Mouse (Mus musculus) liver, postnatal 0 days (tissue): ENCODE data around the gene Prss46. TPM values are rescaled to one million over a fixed set of nuclear protein-coding genes. Genes with fewer than 3 reads are reported as not detected.

Experiments used
- ATAC-seq: fragments of 200-750 bp; cut with Nextera tagmentation; 2 replicates; pipeline ENCODE4 v1.8.0; 2017; ENCODE audit warnings: mild to moderate bottlenecking, moderate library complexity
- DNase-seq: peaks from one replicate; pipeline ENCODE4 v3.0.0-alpha.2; 2016
- H3K27ac ChIP-seq: fragments of 300-500 bp; sonication (generic); 2 replicates; pipeline ENCODE4 v1.5.1; 2014; ENCODE audit warnings: antibody characterized with exemption, moderate library complexity, mild to moderate bottlenecking, low read depth
- H3K27me3 ChIP-seq: fragments of 300-500 bp; sonication (generic); 2 replicates; pipeline ENCODE4 v1.6.1; 2014; ENCODE audit warnings: low read length, control low read depth, mixed read lengths; ENCODE audit not compliant: insufficient read depth
- H3K36me3 ChIP-seq: fragments of 300-500 bp; sonication (generic); replicated peaks from 2 replicates; pipeline ENCODE4 v1.6.1; 2014; ENCODE audit warnings: mild to moderate bottlenecking, control low read depth, low read length, moderate library complexity, mixed read lengths; ENCODE audit not compliant: insufficient read depth
- H3K4me1 ChIP-seq: fragments of 300-500 bp; sonication (generic); 2 replicates; pipeline ENCODE4 v1.6.1; 2014; ENCODE audit warnings: antibody characterized with exemption, mild to moderate bottlenecking, control low read depth; ENCODE audit not compliant: insufficient read depth
- H3K4me2 ChIP-seq: fragments of 300-500 bp; sonication (generic); 2 replicates; pipeline ENCODE4 v1.6.1; 2014; ENCODE audit warnings: low read depth, mild to moderate bottlenecking, low read length, moderate library complexity, mixed read lengths
- H3K4me3 ChIP-seq: fragments of 300-500 bp; sonication (generic); 2 replicates; pipeline ENCODE4 v1.5.1; 2014; ENCODE audit warnings: low read depth, low read length
- H3K9ac ChIP-seq: fragments of 300-500 bp; sonication (generic); replicated peaks from 2 replicates; pipeline ENCODE4 v1.6.1; 2014; ENCODE audit warnings: mild to moderate bottlenecking, moderate library complexity
- H3K9me3 ChIP-seq: fragments of 300-500 bp; sonication (generic); 2 replicates; pipeline ENCODE4 v1.6.1; 2016; ENCODE audit warnings: mild to moderate bottlenecking, control low read depth, low read length, mixed read lengths
- CTCF ChIP-seq: sonication (generic); IDR thresholded peaks from 2 replicates; pipeline ENCODE4 v1.5.1; 2016; ENCODE audit warnings: antibody characterized with exemption, low read depth
- EP300 ChIP-seq: IDR thresholded peaks from 2 replicates; pipeline ENCODE4 v1.6.1; 2016; ENCODE audit warnings: antibody characterized with exemption, low read depth, mild to moderate bottlenecking
- WGBS: fragments of 180-500 bp; shearing (Covaris S2); extraction: QIAGEN DNeasy Blood & Tissue Kit; methylation state at CpG from one replicate; pipeline ENCODE4 v1.1.7; 2014; ENCODE audit not compliant: insufficient replicate concordance; 5-methylcytosine and 5-hydroxymethylcytosine counted together
- polyA plus RNA-seq: library from polyadenylated mRNA; unstranded; fragments of >200 nt; fragmentation: Nextera tagmentation; extraction: Ambion mirVana; gene quantifications from 2 replicates; pipeline ENCODE4 v1.2.1, GENCODE M21; 2015

The Prss46 gene
- polyA plus RNA-seq, 1 experiment from 2014 or later, result not detected

- Histone ChIP-seq H3K4me1 (peaks cover 28% of the 10 kb centered on the region), H3K4me2 (no peak overlapping the region), H3K27ac (no peak overlapping the region), H3K9ac (no peak overlapping the region), H3K36me3 (peaks cover 6% of the 10 kb centered on the region), H3K9me3 (no peaks in the 10 kb centered on the region), H3K27me3 (no peaks in the 10 kb centered on the region), H3K4me3 (no peak overlapping the region)
- WGBS, result 85% methylated on average over 14 of the region's 14 CpGs
- ATAC-seq, result no peak
- TF ChIP-seq CTCF, result no peak
- no peak for TF ChIP-seq EP300
- DNase-seq, result no peak
Observed at GRCm38 (mm10) chr9:110888935-110889334, 44.6 kb downstream of the Prss46 start.

DNA sequence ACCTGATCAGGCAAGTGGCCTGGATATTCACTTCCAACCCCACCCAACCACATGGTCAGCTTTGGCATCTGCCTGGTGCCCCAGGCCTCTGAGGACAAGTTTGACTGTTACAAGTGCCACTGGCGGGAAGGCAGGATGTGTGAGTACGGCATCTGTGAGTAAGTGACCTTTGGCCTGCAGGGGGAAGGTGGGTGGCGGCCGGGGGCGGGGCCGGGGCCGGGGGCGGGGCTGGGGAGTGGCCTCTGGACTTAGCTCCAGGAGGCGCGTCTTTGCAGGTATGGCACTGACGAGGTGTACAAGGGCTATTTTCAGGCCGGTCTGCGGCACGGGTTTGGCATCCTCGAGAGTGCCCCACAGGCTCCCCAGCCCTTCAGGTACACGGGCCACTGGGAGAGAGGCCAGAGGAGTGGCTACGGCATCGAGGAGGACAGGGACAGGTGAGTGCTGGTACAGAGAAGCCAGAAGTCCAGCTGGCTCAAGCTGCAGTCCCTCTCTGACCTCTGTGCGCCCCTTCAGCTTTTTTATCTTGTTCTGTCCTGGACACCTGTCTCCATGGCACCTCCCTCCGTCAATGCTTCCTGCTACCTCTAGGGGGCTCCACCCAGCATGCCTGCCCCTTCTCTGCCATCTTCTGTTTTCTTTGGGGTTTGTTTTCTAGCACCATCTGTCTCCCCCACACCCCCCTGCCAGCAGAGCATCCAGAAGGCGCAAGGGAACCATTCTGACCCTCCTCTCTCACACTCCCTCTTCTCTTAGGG, 45.9 kb downstream of the Prss46 start:
- no peak overlapping the region for H3K9ac ChIP-seq
- H3K27me3 ChIP-seq, result no peaks in the 10 kb centered on the region
- peaks cover 6% of the 10 kb centered on the region for H3K36me3 ChIP-seq
- peaks cover 28% of the 10 kb centered on the region for H3K4me1 ChIP-seq
- 0 out of 2 replicates have a peak overlapping the region, but pooled peaks have one; percentile 44 for H3K27ac ChIP-seq
- TF ChIP-seq CTCF (peak; percentile 45), EP300 (no peak)
- H3K4me2 ChIP-seq, result peak overlapping the region; percentile 42; the same call in 1 of the 2 replicates
- no peaks in the 10 kb centered on the region for H3K9me3 ChIP-seq
- peak; percentile 87 for ATAC-seq
- WGBS, result 36% methylated on average over 17 of the region's 21 CpGs
- no peak overlapping the region for H3K4me3 ChIP-seq
- DNase-seq, result peak; percentile 80

DNA sequence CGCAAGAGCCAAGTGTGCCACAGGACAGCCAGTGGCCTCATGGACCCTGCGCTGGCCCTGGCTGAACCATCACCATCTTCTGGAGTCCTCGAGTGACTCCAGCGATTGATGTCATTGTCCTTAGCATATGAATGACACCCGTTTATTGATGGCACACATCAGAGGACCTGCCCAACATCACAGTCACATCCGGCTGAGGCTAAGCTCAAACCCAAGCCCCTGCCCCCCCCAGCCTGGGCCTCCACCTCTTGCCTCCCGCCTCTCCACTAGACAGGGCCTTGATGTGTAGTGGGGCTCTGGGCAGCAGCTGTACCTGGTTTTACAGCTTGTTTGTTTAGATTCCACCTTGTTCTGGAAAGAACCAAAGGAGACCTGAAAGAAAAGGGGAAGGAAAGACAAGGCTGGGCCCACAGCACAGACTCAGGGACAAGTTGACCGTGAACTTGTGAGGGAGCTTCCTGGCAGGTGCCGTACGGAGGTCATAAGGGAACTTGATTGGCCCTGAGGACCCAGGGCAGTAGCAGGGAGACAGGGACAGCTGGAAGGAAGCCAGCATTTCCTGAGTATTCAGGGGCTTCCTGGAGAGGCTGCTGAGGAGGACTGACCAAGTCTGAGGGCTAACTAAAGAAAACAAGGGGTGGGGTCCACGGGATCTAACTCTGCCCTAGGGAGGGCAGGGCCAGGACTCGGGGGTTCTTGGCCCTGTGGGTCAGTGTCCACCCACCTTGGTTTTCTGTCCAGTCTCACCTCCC, 46.9 kb downstream of the Prss46 start:
- ATAC-seq (no peak), DNase-seq (no peak)
- WGBS, result 45% methylated on average over 12 of the region's 12 CpGs
- no peaks in the 10 kb centered on the region for H3K9me3 ChIP-seq
- H3K9ac ChIP-seq, result no peak overlapping the region
- no peak overlapping the region for H3K4me2 ChIP-seq
- TF ChIP-seq CTCF (no peak), EP300 (no peak)
- H3K4me1 ChIP-seq, result peaks cover 28% of the 10 kb centered on the region
- no peak overlapping the region for H3K4me3 ChIP-seq
- H3K27me3 ChIP-seq, result no peaks in the 10 kb centered on the region
- H3K36me3 ChIP-seq, result peaks cover 6% of the 10 kb centered on the region
- H3K27ac ChIP-seq, result no peak overlapping the region

- WGBS, result 73% methylated on average over 3 of the region's 3 CpGs
- TF ChIP-seq CTCF, result no peak
- TF ChIP-seq EP300, result no peak
- no peak for ATAC-seq
Observed at GRCm38 (mm10) chr9:110892552-110892951, 48.2 kb downstream of the Prss46 start.

DNA sequence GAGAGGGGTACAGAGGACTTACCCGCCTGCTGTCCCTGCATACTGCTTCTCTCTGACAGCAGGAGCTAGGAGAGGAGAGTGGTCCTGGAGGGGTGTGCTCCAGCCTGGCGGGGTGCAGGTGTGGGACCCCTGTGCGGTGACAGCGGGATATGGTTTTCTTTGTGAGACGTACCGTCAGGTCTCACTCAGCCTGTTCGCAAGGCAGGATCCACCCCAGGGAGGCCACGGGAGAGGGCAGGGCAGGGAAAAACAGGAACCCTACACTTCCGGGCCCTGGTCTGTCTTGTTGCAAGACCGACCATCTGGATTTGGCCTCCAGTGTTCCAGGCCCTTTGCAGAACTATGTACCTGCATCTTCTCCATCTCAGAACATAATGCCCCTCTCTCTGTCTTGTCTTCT, 49.1 kb downstream of the Prss46 start:
- peaks cover 6% of the 10 kb centered on the region for H3K36me3 ChIP-seq
- TF ChIP-seq EP300, result no peak
- no peak for TF ChIP-seq CTCF
- H3K4me1 ChIP-seq, result peaks cover 26% of the 10 kb centered on the region
- no peak overlapping the region for H3K27ac ChIP-seq
- peak overlapping the region; percentile 33 for H3K4me2 ChIP-seq
- H3K9ac ChIP-seq, result no peak overlapping the region
- H3K4me3 ChIP-seq, result no peak overlapping the region
- H3K27me3 ChIP-seq, result no peaks in the 10 kb centered on the region
- ATAC-seq, result no peak
- no peak for DNase-seq
- WGBS, result 42% methylated on average over 10 of the region's 10 CpGs
- no peaks in the 10 kb centered on the region for H3K9me3 ChIP-seq

More at GRCm38 (mm10) chr9:110892552-110892951, 48.2 kb downstream of the Prss46 start:
- Histone ChIP-seq H3K4me1 (peaks cover 30% of the 10 kb centered on the region), H3K9me3 (no peaks in the 10 kb centered on the region), H3K27me3 (no peaks in the 10 kb centered on the region), H3K27ac (no peak overlapping the region), H3K4me3 (no peak overlapping the region), H3K36me3 (peaks cover 6% of the 10 kb centered on the region), H3K9ac (no peak overlapping the region), H3K4me2 (no peak overlapping the region)
- DNase-seq, result no peak

GRCm38 (mm10) chr9:110895507-110895906, 51.2 kb downstream of the Prss46 start:
- 55% methylated on average over 5 of the region's 5 CpGs for WGBS
- TF ChIP-seq CTCF, result no peak
- no peak for TF ChIP-seq EP300
- Histone ChIP-seq H3K9ac (no peak overlapping the region), H3K36me3 (peaks cover 7% of the 10 kb centered on the region), H3K4me3 (no peak overlapping the region), H3K4me2 (no peak overlapping the region), H3K27me3 (no peaks in the 10 kb centered on the region), H3K9me3 (no peaks in the 10 kb centered on the region), H3K27ac (no peak overlapping the region), H3K4me1 (peaks cover 16% of the 10 kb centered on the region)
- no peak for DNase-seq
- ATAC-seq, result no peak
